Comparison of ENCODE assay signal across 7 mouse cellular contexts in the genomic region with DNA sequence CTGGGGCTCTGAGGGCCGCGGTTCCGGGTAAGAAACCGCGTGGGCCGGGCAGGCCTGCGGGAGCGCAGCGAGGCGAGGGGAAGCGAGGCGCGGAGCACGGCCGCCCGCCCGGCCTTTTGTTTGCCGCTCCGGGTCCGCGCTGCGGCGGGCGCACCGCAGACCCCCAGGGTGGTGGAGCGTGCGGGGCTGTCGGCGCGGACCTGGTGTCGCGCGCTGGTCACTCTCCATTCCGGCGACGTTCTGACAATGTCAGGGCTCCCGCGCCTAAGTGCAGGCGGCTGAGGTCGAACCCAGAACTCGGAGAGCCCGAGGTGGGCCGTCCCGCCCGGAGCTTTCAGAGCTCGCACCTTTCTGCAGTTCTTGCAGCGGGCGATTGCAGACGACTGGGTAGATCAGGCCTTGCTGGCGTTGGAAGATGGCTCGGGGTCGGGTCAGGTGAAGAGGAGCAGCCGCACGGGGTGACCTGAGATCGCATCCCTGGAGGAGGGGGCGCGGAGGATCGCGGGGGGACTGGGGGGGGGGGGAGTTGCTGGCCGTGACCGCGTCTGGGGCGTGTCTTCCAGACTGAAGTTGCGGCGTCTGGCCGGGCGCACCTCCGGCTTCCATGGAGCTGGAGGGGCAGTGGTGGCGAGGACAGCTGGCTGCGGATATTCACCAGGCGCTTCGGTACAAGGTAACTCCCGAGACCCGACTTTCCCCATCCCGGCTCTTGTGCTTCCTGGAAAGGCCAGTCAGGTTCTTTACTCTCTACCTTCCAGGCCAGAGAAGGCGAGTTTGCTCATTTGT. TPM values are rescaled to one million over a fixed set of nuclear protein-coding genes. Genes with fewer than 3 reads are reported as not detected.
DNase-seq lines count a peak whose midpoint lies in the region; ATAC-seq and TF ChIP-seq lines count a peak whose summit lies in the region.

No protein-coding gene starts in this region.

- peak overlapping the region; percentile 99 for H3K9ac ChIP-seq in forebrain, embryonic 14.5 days (ENCODE audit: low read length)
- peak overlapping the region; percentile 99 for H3K9ac ChIP-seq in hindbrain, embryonic 11.5 days (ENCODE audit: low read depth, low read length)
- H3K9ac ChIP-seq in limb, embryonic 13.5 days = peak overlapping the region; percentile 98
- peak overlapping the region; percentile 98 for H3K9ac ChIP-seq in midbrain, embryonic 12.5 days (replicated peaks)

- no peak for DNase-seq in Patski (ENCODE audit: low read depth, low spot score)
- peak; percentile 29 for DNase-seq in cerebellum, adult 11 months
- peak; percentile 54 for DNase-seq in forebrain, embryonic 14.5 days (ENCODE audit: low spot score)
- DNase-seq in hindbrain, embryonic 11.5 days (ENCODE audit: low spot score) = peak; percentile 65

- WGBS in forebrain, embryonic 14.5 days = under 1% methylated on average over 68 of the region's 76 CpGs
- WGBS in hindbrain, embryonic 11.5 days = under 1% methylated on average over 62 of the region's 76 CpGs
- under 1% methylated on average over 66 of the region's 76 CpGs for WGBS in limb, embryonic 13.5 days
- under 1% methylated on average over 62 of the region's 76 CpGs for WGBS in midbrain, embryonic 12.5 days
- under 1% methylated on average over 69 of the region's 76 CpGs for WGBS in small intestine, adult 2 months

- peak; percentile 61 for ATAC-seq in Patski
- peak; percentile 81 for ATAC-seq in forebrain, embryonic 14.5 days
- ATAC-seq in hindbrain, embryonic 11.5 days (ENCODE audit: low FRiP score) = peak; percentile 84
- peak; percentile 71 for ATAC-seq in limb, embryonic 13.5 days (ENCODE audit: low FRiP score, low read depth)
- ATAC-seq in midbrain, embryonic 12.5 days (ENCODE audit: low FRiP score, low read depth) = peak; percentile 76

- in situ Hi-C loops in Patski (cut with MboI; ENCODE audit: low pct_unique_long_range_greater_than_20kb) = loop anchor here (10.0 kb wide), 1 partner anchor 217 kb away; a partner anchor contains a TSS

- H3K27ac ChIP-seq in forebrain, embryonic 14.5 days (ENCODE audit: low read depth, low read length) = peak overlapping the region; percentile 95
- peak overlapping the region; percentile 94 for H3K27ac ChIP-seq in hindbrain, embryonic 11.5 days (ENCODE audit: low read depth, low read length)
- H3K27ac ChIP-seq in limb, embryonic 13.5 days = peak overlapping the region; percentile 94
- peak overlapping the region; percentile 96 for H3K27ac ChIP-seq in midbrain, embryonic 12.5 days (replicated peaks)
- no peak overlapping the region for H3K27ac ChIP-seq in small intestine, adult 2 months (ENCODE audit: insufficient read depth, low read depth, low read length)

- TF ChIP-seq CTCF in Patski (IDR thresholded peaks at IDR 0.05) = no peak
- no peak for TF ChIP-seq CTCF in small intestine, adult 2 months (IDR thresholded peaks at IDR 0.05; ENCODE audit: extremely low read depth, insufficient read length, insufficient replicate concordance, low read depth, low read length)

- peak overlapping the region; percentile 97 for H3K4me3 ChIP-seq in forebrain, embryonic 14.5 days (ENCODE audit: low read depth, low read length)
- peak overlapping the region; percentile 89 for H3K4me3 ChIP-seq in hindbrain, embryonic 11.5 days (ENCODE audit: low read depth, low read length)
- H3K4me3 ChIP-seq in limb, embryonic 13.5 days = peak overlapping the region; percentile 80
- H3K4me3 ChIP-seq in midbrain, embryonic 12.5 days = peak overlapping the region; percentile 93
- H3K4me3 ChIP-seq in small intestine, adult 2 months (ENCODE audit: low read depth, low read length) = peak overlapping the region; percentile 78

- CTCF ChIA-PET in Patski (lab: Charles Lee) = interaction anchor here (1.5 kb wide), 1 partner anchor 9 kb away, joined by 3 read pairs; no protein-coding TSS in a partner anchor

- no peaks in the 10 kb centered on the region for H3K9me3 ChIP-seq in forebrain, embryonic 14.5 days (replicated peaks; ENCODE audit: control insufficient read depth, low read length)
- no peaks in the 10 kb centered on the region for H3K9me3 ChIP-seq in hindbrain, embryonic 11.5 days (ENCODE audit: control insufficient read depth, low read length)
- no peaks in the 10 kb centered on the region for H3K9me3 ChIP-seq in limb, embryonic 13.5 days
- no peaks in the 10 kb centered on the region for H3K9me3 ChIP-seq in midbrain, embryonic 12.5 days

- peaks cover 29% of the 10 kb centered on the region for H3K4me1 ChIP-seq in forebrain, embryonic 14.5 days (ENCODE audit: control insufficient read depth, insufficient read depth, low read length)
- no peaks in the 10 kb centered on the region; the same call in 1 of the 2 replicates for H3K4me1 ChIP-seq in hindbrain, embryonic 11.5 days (replicated peaks; ENCODE audit: control insufficient read depth, insufficient read depth, low read length)
- H3K4me1 ChIP-seq in limb, embryonic 13.5 days = peaks cover 29% of the 10 kb centered on the region
- H3K4me1 ChIP-seq in midbrain, embryonic 12.5 days = peaks cover 45% of the 10 kb centered on the region
- peaks cover 2% of the 10 kb centered on the region; the same call in 1 of the 2 replicates for H3K4me1 ChIP-seq in small intestine, adult 2 months (ENCODE audit: control insufficient read depth, insufficient read depth, insufficient read length, low read length)

- peaks cover 11% of the 10 kb centered on the region for H3K27me3 ChIP-seq in Patski
- H3K27me3 ChIP-seq in forebrain, embryonic 14.5 days (replicated peaks; ENCODE audit: control insufficient read depth, insufficient read depth, low read length) = no peaks in the 10 kb centered on the region
- H3K27me3 ChIP-seq in hindbrain, embryonic 11.5 days (ENCODE audit: control insufficient read depth, insufficient read depth, low read length) = no peaks in the 10 kb centered on the region
- H3K27me3 ChIP-seq in limb, embryonic 13.5 days = no peaks in the 10 kb centered on the region
- 0 out of 2 replicates have a peak, but pooled peaks cover 5% of the 10 kb centered on the region for H3K27me3 ChIP-seq in midbrain, embryonic 12.5 days
- H3K27me3 ChIP-seq in small intestine, adult 2 months (ENCODE audit: control insufficient read depth, insufficient read depth, low read length) = 0 out of 2 replicates have a peak, but pooled peaks cover 3% of the 10 kb centered on the region

- POLR2A ChIA-PET in Patski (lab: Charles Lee) = interaction anchor here (0.5 to 0.6 kb wide), 2 partner anchors 146 to 239 kb away, joined by 3 to 4 read pairs; no protein-coding TSS in a partner anchor

- peak overlapping the region; percentile 81 for H3K4me2 ChIP-seq in forebrain, embryonic 14.5 days (ENCODE audit: low read length)
- H3K4me2 ChIP-seq in hindbrain, embryonic 11.5 days (replicated peaks; ENCODE audit: low read depth, low read length) = peak overlapping the region; percentile 82
- peak overlapping the region; percentile 85 for H3K4me2 ChIP-seq in limb, embryonic 13.5 days (replicated peaks)
- H3K4me2 ChIP-seq in midbrain, embryonic 12.5 days (replicated peaks) = peak overlapping the region; percentile 90

- H3K36me3 ChIP-seq in forebrain, embryonic 14.5 days (ENCODE audit: control insufficient read depth, insufficient read depth, low read length) = peaks cover 8% of the 10 kb centered on the region
- no peaks in the 10 kb centered on the region for H3K36me3 ChIP-seq in hindbrain, embryonic 11.5 days (ENCODE audit: control insufficient read depth, insufficient read depth, low read length)
- peaks cover 1% of the 10 kb centered on the region for H3K36me3 ChIP-seq in limb, embryonic 13.5 days
- H3K36me3 ChIP-seq in midbrain, embryonic 12.5 days = peaks cover 2% of the 10 kb centered on the region
- H3K36me3 ChIP-seq in small intestine, adult 2 months (ENCODE audit: control insufficient read depth, insufficient read depth, low read length) = no peaks in the 10 kb centered on the region

- no peak for TF ChIP-seq POLR2A in small intestine, adult 2 months (IDR thresholded peaks at IDR 0.05; ENCODE audit: low read depth, low read length)

RNA-seq across cellular contexts. Expression of a gene that starts 0.5 kb away (rescaled TPM):
- 6.3 TPM for polyA plus RNA-seq in Patski (2021)
- 17.6 TPM in 2 replicates for polyA plus RNA-seq in forebrain, embryonic 14.5 days (2014; fragmentation: Nextera tagmentation; extraction: Ambion mirVana)
- polyA plus RNA-seq in hindbrain, embryonic 11.5 days (2014; fragmentation: Nextera tagmentation; extraction: Ambion mirVana) = 30.9 and 40.8 TPM in 2 replicates
- polyA plus RNA-seq in limb, embryonic 13.5 days (2015; fragmentation: Nextera tagmentation; extraction: Ambion mirVana) = 17.7 and 18.2 TPM in 2 replicates
- 36.6 and 39.5 TPM in 2 replicates for polyA plus RNA-seq in midbrain, embryonic 12.5 days (2016; fragmentation: Nextera tagmentation; extraction: Ambion mirVana)
- polyA plus RNA-seq in small intestine, adult 2 months (2012; rRNA removed) = 2.4 and 5.9 TPM in 2 replicates
